Mouse (Mus musculus) heart, postnatal 0 days (tissue): ENCODE measurements at regions not wholly inside any gene's neighbourhood (a gene's known extent, or its start where the extent isn't known, plus 50 kb on each side); places are given as distances from the start of the nearest gene placed in this dataset.

Experiments used
- ATAC-seq: fragments of 200-750 bp; cut with Nextera tagmentation; 2 replicates; pipeline ENCODE4 v1.8.0; 2017; ENCODE audit warnings: low read depth, moderate number of reproducible peaks, moderate library complexity; ENCODE audit not compliant: insufficient read depth
- DNase-seq: peaks from one replicate; pipeline ENCODE4 v3.0.0-alpha.2; 2016; ENCODE audit warnings: low spot score
- H3K27ac ChIP-seq: fragments of 300-500 bp; sonication (generic); 2 replicates; pipeline ENCODE4 v1.5.1; 2014; ENCODE audit warnings: low read depth, mild to moderate bottlenecking
- H3K27me3 ChIP-seq: fragments of 300-500 bp; sonication (generic); 2 replicates; pipeline ENCODE4 v1.6.1; 2014; ENCODE audit warnings: low read length, mixed read lengths; ENCODE audit not compliant: control insufficient read depth, insufficient read depth
- H3K36me3 ChIP-seq: fragments of 300-500 bp; sonication (generic); replicated peaks from 2 replicates; pipeline ENCODE4 v1.6.1; 2014; ENCODE audit warnings: low read length, mixed read lengths; ENCODE audit not compliant: control insufficient read depth, insufficient read depth
- H3K4me1 ChIP-seq: fragments of 300-500 bp; sonication (generic); 2 replicates; pipeline ENCODE4 v1.6.1; 2014; ENCODE audit warnings: antibody characterized with exemption; ENCODE audit not compliant: control insufficient read depth, insufficient read depth
- H3K4me2 ChIP-seq: fragments of 300-500 bp; sonication (generic); 2 replicates; pipeline ENCODE4 v1.6.1; 2014; ENCODE audit warnings: low read depth, mild to moderate bottlenecking, low read length, moderate library complexity
- H3K4me3 ChIP-seq: fragments of 300-500 bp; sonication (generic); 2 replicates; pipeline ENCODE4 v1.5.1; 2014; ENCODE audit warnings: low read depth, low read length
- H3K9ac ChIP-seq: fragments of 300-500 bp; sonication (generic); replicated peaks from 2 replicates; pipeline ENCODE4 v1.6.1; 2014; ENCODE audit warnings: low read depth, low read length, mixed read lengths
- H3K9me3 ChIP-seq: fragments of 300-500 bp; sonication (generic); replicated peaks from 2 replicates; pipeline ENCODE4 v1.6.1; 2016; ENCODE audit warnings: low read length; ENCODE audit not compliant: control insufficient read depth
- CTCF ChIP-seq: IDR thresholded peaks from 2 replicates; pipeline ENCODE4 v1.5.1; 2016; ENCODE audit warnings: antibody characterized with exemption, control low read depth, low read depth
- EP300 ChIP-seq: IDR thresholded peaks from 2 replicates; pipeline ENCODE4 v1.6.1; 2016; ENCODE audit warnings: antibody characterized with exemption, low read depth
- WGBS: fragments of 180-500 bp; shearing (Covaris S2); extraction: QIAGEN DNeasy Blood & Tissue Kit; methylation state at CpG from one replicate; pipeline ENCODE4 v1.1.7; 2014; 5-methylcytosine and 5-hydroxymethylcytosine counted together

GRCm38 (mm10) chr5:57102897-57103296, 614.9 kb upstream of the Pcdh7 start:
- Histone ChIP-seq H3K36me3 (no peaks in the 10 kb centered on the region), H3K4me3 (no peak overlapping the region), H3K9ac (no peak overlapping the region), H3K27ac (no peak overlapping the region), H3K27me3 (no peaks in the 10 kb centered on the region), H3K4me2 (no peak overlapping the region), H3K4me1 (no peaks in the 10 kb centered on the region), H3K9me3 (no peaks in the 10 kb centered on the region)
- no peak for DNase-seq
- ATAC-seq, result no peak
- TF ChIP-seq CTCF, result no peak
- no peak for TF ChIP-seq EP300

- Histone ChIP-seq H3K27ac (no peak overlapping the region), H3K4me3 (no peak overlapping the region), H3K36me3 (no peaks in the 10 kb centered on the region), H3K4me2 (no peak overlapping the region), H3K4me1 (no peaks in the 10 kb centered on the region), H3K9me3 (no peaks in the 10 kb centered on the region), H3K9ac (no peak overlapping the region), H3K27me3 (no peaks in the 10 kb centered on the region)
- ATAC-seq, result no peak
- WGBS, result 61% methylated on average over 1 of the region's 1 CpGs
- TF ChIP-seq CTCF (peak; percentile 27; the same call in 1 of the 2 replicates), EP300 (no peak)
- no peak for DNase-seq
Measured at GRCm38 (mm10) chr5:57128478-57128877, 589.3 kb upstream of the Pcdh7 start.
